Mouse (Mus musculus): ENCODE results near the gene Dctn1. TPM values are rescaled to one million over a fixed set of nuclear protein-coding genes. Genes with fewer than 3 reads are reported as not detected.
A peak's percentile ranks its signal among the peaks of the same experiment; 100 is the strongest.

Gene Dctn1
- polyA plus RNA-seq, 1 experiment from 2014 or later: 75.1 TPM

GRCm38 (mm10) chr6:83208050-83208400 is 42.3 kb downstream of the Dctn1 start:
- Histone ChIP-seq H3K9me3 (ENCODE audit: control insufficient read depth, low read length) (no peaks in the 10 kb centered on the region), H3K4me3 (ENCODE audit: low read depth, low read length) (no peak overlapping the region), H3K36me3 (ENCODE audit: control insufficient read depth, insufficient read depth, low read length) (no peaks in the 10 kb centered on the region), H3K27ac (ENCODE audit: low read depth, low read length) (no peak overlapping the region), H3K4me2 (replicated peaks; ENCODE audit: low read depth, low read length) (no peak overlapping the region), H3K4me1 (replicated peaks; ENCODE audit: control insufficient read depth, insufficient read depth, low read length) (no peaks in the 10 kb centered on the region), H3K9ac (ENCODE audit: low read depth, low read length) (no peak overlapping the region), H3K27me3 (ENCODE audit: control insufficient read depth, insufficient read depth, low read length) (no peaks in the 10 kb centered on the region)
- 96% methylated on average over 2 of the region's 2 CpGs for WGBS
- ATAC-seq (ENCODE audit: low FRiP score): no peak
- DNase-seq (ENCODE audit: low spot score): no peak

- H3K27ac ChIP-seq (ENCODE audit: low read depth, low read length): no peak overlapping the region
- H3K4me3 ChIP-seq (ENCODE audit: low read depth, low read length): no peak overlapping the region
- H3K36me3 ChIP-seq (ENCODE audit: control insufficient read depth, insufficient read depth, low read length): no peaks in the 10 kb centered on the region
- H3K27me3 ChIP-seq (ENCODE audit: control insufficient read depth, insufficient read depth, low read length): no peaks in the 10 kb centered on the region
- ATAC-seq (ENCODE audit: low FRiP score): no peak
- WGBS: 71% methylated on average over 2 of the region's 2 CpGs
- H3K9me3 ChIP-seq (ENCODE audit: control insufficient read depth, low read length): no peaks in the 10 kb centered on the region
- H3K4me1 ChIP-seq (replicated peaks; ENCODE audit: control insufficient read depth, insufficient read depth, low read length): no peaks in the 10 kb centered on the region
- DNase-seq (ENCODE audit: low spot score): no peak
- no peak overlapping the region for H3K4me2 ChIP-seq (replicated peaks; ENCODE audit: low read depth, low read length)
- no peak overlapping the region for H3K9ac ChIP-seq (ENCODE audit: low read depth, low read length)
These were observed 44.8 kb downstream of the Dctn1 start for GRCm38 (mm10) chr6:83210495-83210894.

- H3K9me3 ChIP-seq (ENCODE audit: control insufficient read depth, low read length): no peaks in the 10 kb centered on the region
- no peak overlapping the region for H3K9ac ChIP-seq (ENCODE audit: low read depth, low read length)
- H3K27ac ChIP-seq (ENCODE audit: low read depth, low read length): peak overlapping the region; percentile 47; the same call in 1 of the 2 replicates
- no peak overlapping the region for H3K4me2 ChIP-seq (replicated peaks; ENCODE audit: low read depth, low read length)
- DNase-seq (ENCODE audit: low spot score): peak; percentile 29
- H3K4me3 ChIP-seq (ENCODE audit: low read depth, low read length): no peak overlapping the region
- no peaks in the 10 kb centered on the region for H3K4me1 ChIP-seq (replicated peaks; ENCODE audit: control insufficient read depth, insufficient read depth, low read length)
- 23% methylated on average over 5 of the region's 5 CpGs for WGBS
- H3K36me3 ChIP-seq (ENCODE audit: control insufficient read depth, insufficient read depth, low read length): no peaks in the 10 kb centered on the region
- ATAC-seq (ENCODE audit: low FRiP score): peak; percentile 55
- no peaks in the 10 kb centered on the region for H3K27me3 ChIP-seq (ENCODE audit: control insufficient read depth, insufficient read depth, low read length)
These were observed 45.8 kb downstream of the Dctn1 start for GRCm38 (mm10) chr6:83211526-83211925.

GRCm38 (mm10) chr6:83215002-83215666 is 49.4 kb downstream of the Dctn1 start:
- H3K4me2 ChIP-seq (replicated peaks; ENCODE audit: low read depth, low read length): no peak overlapping the region
- ATAC-seq (ENCODE audit: low FRiP score) (peak; percentile 77), DNase-seq (ENCODE audit: low spot score) (peak; percentile 85)
- H3K4me1 ChIP-seq (replicated peaks; ENCODE audit: control insufficient read depth, insufficient read depth, low read length): no peaks in the 10 kb centered on the region
- H3K36me3 ChIP-seq (ENCODE audit: control insufficient read depth, insufficient read depth, low read length): no peaks in the 10 kb centered on the region
- WGBS: 20% methylated on average over 7 of the region's 7 CpGs
- no peak overlapping the region for H3K27ac ChIP-seq (ENCODE audit: low read depth, low read length)
- H3K4me3 ChIP-seq (ENCODE audit: low read depth, low read length): no peak overlapping the region
- no peak overlapping the region for H3K9ac ChIP-seq (ENCODE audit: low read depth, low read length)
- H3K27me3 ChIP-seq (ENCODE audit: control insufficient read depth, insufficient read depth, low read length): no peaks in the 10 kb centered on the region
- no peaks in the 10 kb centered on the region for H3K9me3 ChIP-seq (ENCODE audit: control insufficient read depth, low read length)

- H3K27me3 ChIP-seq (ENCODE audit: control insufficient read depth, insufficient read depth, low read length): no peaks in the 10 kb centered on the region
- 80% methylated on average over 3 of the region's 3 CpGs for WGBS
- no peaks in the 10 kb centered on the region for H3K4me1 ChIP-seq (replicated peaks; ENCODE audit: control insufficient read depth, insufficient read depth, low read length)
- no peak within 1 kb of the TSS for H3K4me3 ChIP-seq (ENCODE audit: low read depth, low read length)
- H3K27ac ChIP-seq (ENCODE audit: low read depth, low read length): no peak within 1 kb of the TSS
- no peaks in the 10 kb centered on the region for H3K9me3 ChIP-seq (ENCODE audit: control insufficient read depth, low read length)
- no peak for ATAC-seq (ENCODE audit: low FRiP score)
- no peak for DNase-seq (ENCODE audit: low spot score)
- no peaks in the 10 kb centered on the region for H3K36me3 ChIP-seq (ENCODE audit: control insufficient read depth, insufficient read depth, low read length)
- H3K9ac ChIP-seq (ENCODE audit: low read depth, low read length): no peak within 1 kb of the TSS
- H3K4me2 ChIP-seq (replicated peaks; ENCODE audit: low read depth, low read length): no peak within 1 kb of the TSS
These were observed 54.1 kb downstream of the Dctn1 start, which contains the start of gene Slc4a5 for GRCm38 (mm10) chr6:83219814-83220213. Slc4a5 (plus strand) TSS chr6:83219828.

- Histone ChIP-seq H3K9ac (ENCODE audit: low read depth, low read length) (no peak overlapping the region), H3K4me2 (replicated peaks; ENCODE audit: low read depth, low read length) (no peak overlapping the region), H3K36me3 (ENCODE audit: control insufficient read depth, insufficient read depth, low read length) (no peaks in the 10 kb centered on the region), H3K4me1 (replicated peaks; ENCODE audit: control insufficient read depth, insufficient read depth, low read length) (peaks cover under 1% of the 10 kb centered on the region), H3K4me3 (ENCODE audit: low read depth, low read length) (no peak overlapping the region), H3K27me3 (ENCODE audit: control insufficient read depth, insufficient read depth, low read length) (0 out of 2 replicates have a peak, but pooled peaks cover 4% of the 10 kb centered on the region), H3K27ac (ENCODE audit: low read depth, low read length) (no peak overlapping the region), H3K9me3 (ENCODE audit: control insufficient read depth, low read length) (no peaks in the 10 kb centered on the region)
- 45% methylated on average over 2 of the region's 2 CpGs for WGBS
- no peak for DNase-seq (ENCODE audit: low spot score)
- ATAC-seq (ENCODE audit: low FRiP score): no peak
These were observed 65.8 kb downstream of the Dctn1 start for GRCm38 (mm10) chr6:83231486-83231885.

GRCm38 (mm10) chr6:83233306-83233705 is 67.6 kb downstream of the Dctn1 start:
- H3K4me1 ChIP-seq (replicated peaks; ENCODE audit: control insufficient read depth, insufficient read depth, low read length): peaks cover 2% of the 10 kb centered on the region; the same call in 1 of the 2 replicates
- H3K9me3 ChIP-seq (ENCODE audit: control insufficient read depth, low read length): no peaks in the 10 kb centered on the region
- no peak for ATAC-seq (ENCODE audit: low FRiP score)
- H3K9ac ChIP-seq (ENCODE audit: low read depth, low read length): no peak overlapping the region
- no peaks in the 10 kb centered on the region for H3K36me3 ChIP-seq (ENCODE audit: control insufficient read depth, insufficient read depth, low read length)
- no peak overlapping the region for H3K4me3 ChIP-seq (ENCODE audit: low read depth, low read length)
- H3K27me3 ChIP-seq (ENCODE audit: control insufficient read depth, insufficient read depth, low read length): 0 out of 2 replicates have a peak, but pooled peaks cover 4% of the 10 kb centered on the region
- WGBS: 73% methylated on average over 4 of the region's 4 CpGs
- DNase-seq (ENCODE audit: low spot score): no peak
- no peak overlapping the region for H3K4me2 ChIP-seq (replicated peaks; ENCODE audit: low read depth, low read length)
- no peak overlapping the region for H3K27ac ChIP-seq (ENCODE audit: low read depth, low read length)

GRCm38 (mm10) chr6:83234280-83234741 is 68.6 kb downstream of the Dctn1 start:
- ATAC-seq (ENCODE audit: low FRiP score) (0 out of 2 replicates have a peak, but pooled peaks have one; percentile 27), DNase-seq (ENCODE audit: low spot score) (peak; percentile 31)
- no peaks in the 10 kb centered on the region for H3K36me3 ChIP-seq (ENCODE audit: control insufficient read depth, insufficient read depth, low read length)
- peaks cover 4% of the 10 kb centered on the region; the same call in 1 of the 2 replicates for H3K27me3 ChIP-seq (ENCODE audit: control insufficient read depth, insufficient read depth, low read length)
- peak overlapping the region; percentile 29 for H3K4me2 ChIP-seq (replicated peaks; ENCODE audit: low read depth, low read length)
- peaks cover 2% of the 10 kb centered on the region; the same call in 1 of the 2 replicates for H3K4me1 ChIP-seq (replicated peaks; ENCODE audit: control insufficient read depth, insufficient read depth, low read length)
- H3K4me3 ChIP-seq (ENCODE audit: low read depth, low read length): no peak overlapping the region
- H3K9ac ChIP-seq (ENCODE audit: low read depth, low read length): peak overlapping the region; percentile 36; the same call in 1 of the 2 replicates
- H3K9me3 ChIP-seq (ENCODE audit: control insufficient read depth, low read length): no peaks in the 10 kb centered on the region
- H3K27ac ChIP-seq (ENCODE audit: low read depth, low read length): no peak overlapping the region
- WGBS: under 1% methylated on average over 12 of the region's 14 CpGs

GRCm38 (mm10) chr6:83237123-83237522 is 71.4 kb downstream of the Dctn1 start:
- peaks cover 4% of the 10 kb centered on the region; the same call in 1 of the 2 replicates for H3K27me3 ChIP-seq (ENCODE audit: control insufficient read depth, insufficient read depth, low read length)
- H3K4me1 ChIP-seq (replicated peaks; ENCODE audit: control insufficient read depth, insufficient read depth, low read length): peaks cover 2% of the 10 kb centered on the region; the same call in 1 of the 2 replicates
- WGBS: 6% methylated on average over 4 of the region's 9 CpGs
- H3K4me2 ChIP-seq (replicated peaks; ENCODE audit: low read depth, low read length): peak overlapping the region; percentile 15; the same call in 1 of the 2 replicates
- DNase-seq (ENCODE audit: low spot score) (peak; percentile 12), ATAC-seq (ENCODE audit: low FRiP score) (no peak)
- H3K9me3 ChIP-seq (ENCODE audit: control insufficient read depth, low read length): no peaks in the 10 kb centered on the region
- no peak overlapping the region for H3K27ac ChIP-seq (ENCODE audit: low read depth, low read length)
- H3K36me3 ChIP-seq (ENCODE audit: control insufficient read depth, insufficient read depth, low read length): no peaks in the 10 kb centered on the region
- no peak overlapping the region for H3K4me3 ChIP-seq (ENCODE audit: low read depth, low read length)
- no peak overlapping the region for H3K9ac ChIP-seq (ENCODE audit: low read depth, low read length)
